In genomic region chr2:140475770-140476169, GRCm38 (mm10) we compare ENCODE assay signal across 15 mouse cellular contexts.
"Had no signal": no experiment of that assay in that cellular context is flagged by ENCODE, and none has a peak within 500 bp of the region (broad histone marks: within the 10 kb centered on the region; RNA-seq: fewer than 3 reads in every experiment).

No protein-coding gene starts in this region.

- H3K4me1 ChIP-seq: liver, embryonic 13.5 days; midbrain, embryonic 12.5 days; midbrain, embryonic 15.5 days; neural tube, embryonic 12.5 days; neural tube, embryonic 15.5 days; stomach, embryonic 15.5 days had no signal

- DNase-seq: kidney, adult 2 months; kidney, postnatal 25 days; liver, embryonic 13.5 days; lung, adult 2 months; lung, postnatal 14 days; lung, postnatal 4 days; right cerebral cortex, postnatal 14 days; spleen, adult 18-20 months; thymus, postnatal 25 days had no signal

- H3K4me3 ChIP-seq: liver, embryonic 13.5 days; midbrain, embryonic 12.5 days; midbrain, embryonic 15.5 days; neural tube, embryonic 12.5 days; neural tube, embryonic 15.5 days; stomach, embryonic 15.5 days had no signal

- H3K36me3 ChIP-seq: liver, embryonic 13.5 days; midbrain, embryonic 12.5 days; midbrain, embryonic 15.5 days; neural tube, embryonic 12.5 days; neural tube, embryonic 15.5 days; stomach, embryonic 15.5 days had no signal

- H3K27me3 ChIP-seq: liver, embryonic 13.5 days; midbrain, embryonic 12.5 days; midbrain, embryonic 15.5 days; neural tube, embryonic 12.5 days; neural tube, embryonic 15.5 days; stomach, embryonic 15.5 days had no signal

- H3K9me3 ChIP-seq: liver, embryonic 13.5 days; midbrain, embryonic 12.5 days; midbrain, embryonic 15.5 days; neural tube, embryonic 12.5 days; stomach, embryonic 15.5 days had no signal

- H3K27ac ChIP-seq: kidney, postnatal 0 days; liver, embryonic 13.5 days; midbrain, embryonic 12.5 days; midbrain, embryonic 15.5 days; neural tube, embryonic 12.5 days; neural tube, embryonic 15.5 days; stomach, embryonic 15.5 days had no signal
